Mouse (Mus musculus) embryonic facial prominence, embryonic 15.5 days (tissue): ENCODE data around the gene Tsga13. TPM values are rescaled to one million over a fixed set of nuclear protein-coding genes. Genes with fewer than 3 reads are reported as not detected.

ENCODE experiments used
- ATAC-seq: fragments of 200-750 bp; cut with Nextera tagmentation; 2 replicates; pipeline ENCODE4 v1.8.0; 2017; ENCODE audit warnings: low read depth, moderate TSS enrichment; ENCODE audit not compliant: insufficient number of reproducible peaks, low FRiP score, low TSS enrichment
- H3K27ac ChIP-seq: fragments of 300-500 bp; sonication (generic); replicated peaks from 2 replicates; pipeline ENCODE4 v1.5.1; 2015; ENCODE audit warnings: mild to moderate bottlenecking, inconsistent platforms
- H3K27me3 ChIP-seq: fragments of 300-500 bp; sonication (generic); 2 replicates; pipeline ENCODE4 v1.6.1; 2015; ENCODE audit warnings: inconsistent platforms
- H3K36me3 ChIP-seq: fragments of 300-500 bp; sonication (generic); 2 replicates; pipeline ENCODE4 v1.6.1; 2015; ENCODE audit warnings: mild to moderate bottlenecking, inconsistent platforms
- H3K4me1 ChIP-seq: fragments of 300-500 bp; sonication (generic); 2 replicates; pipeline ENCODE4 v1.6.1; 2015; ENCODE audit warnings: inconsistent platforms
- H3K4me2 ChIP-seq: fragments of 300-500 bp; sonication (generic); replicated peaks from 2 replicates; pipeline ENCODE4 v1.6.1; 2015; ENCODE audit warnings: mild to moderate bottlenecking, inconsistent platforms
- H3K4me3 ChIP-seq: fragments of 300-500 bp; sonication (generic); replicated peaks from 2 replicates; pipeline ENCODE4 v1.5.1; 2015; ENCODE audit warnings: mild to moderate bottlenecking, inconsistent platforms
- H3K9ac ChIP-seq: fragments of 300-500 bp; sonication (generic); 2 replicates; pipeline ENCODE4 v1.6.1; 2015; ENCODE audit warnings: inconsistent platforms
- H3K9me3 ChIP-seq: fragments of 300-500 bp; sonication (generic); replicated peaks from 2 replicates; pipeline ENCODE4 v1.6.1; 2016; ENCODE audit warnings: inconsistent platforms
- WGBS: fragments of 180-500 bp; shearing (Covaris S2); methylation state at CpG from one replicate; pipeline ENCODE4 v1.1.7; 2015; 5-methylcytosine and 5-hydroxymethylcytosine counted together
- polyA plus RNA-seq: library from polyadenylated mRNA; unstranded; fragments of >200 nt; fragmentation: Nextera tagmentation; extraction: Ambion mirVana; gene quantifications from 2 replicates; pipeline ENCODE4 v1.2.1, GENCODE M21; 2015

The Tsga13 gene
- polyA plus RNA-seq, 1 experiment from 2014 or later: not detected

DNA sequence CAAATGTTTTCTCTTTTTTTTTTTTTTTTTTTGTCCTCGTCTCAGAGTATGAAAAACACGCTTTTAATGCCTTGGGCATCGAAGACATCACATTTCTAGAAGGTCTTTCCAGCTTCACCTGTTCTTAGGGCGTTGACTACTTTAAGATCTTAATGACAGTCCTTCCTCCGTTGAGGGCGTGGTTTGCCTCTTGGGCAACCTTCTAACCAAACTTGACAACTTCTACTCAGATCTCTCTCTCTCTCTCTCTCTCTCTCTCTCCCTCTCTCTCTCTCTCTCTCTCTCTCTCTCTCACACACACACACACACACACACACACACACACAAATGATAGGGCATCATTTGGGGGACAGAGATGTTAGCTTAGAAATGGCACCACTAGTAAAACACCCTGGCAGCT is 17.9 kb downstream of the Tsga13 start:
- Histone ChIP-seq H3K9ac (no peak overlapping the region), H3K36me3 (no peaks in the 10 kb centered on the region), H3K4me2 (peak overlapping the region; percentile 57; the same call in 1 of the 2 replicates), H3K9me3 (no peaks in the 10 kb centered on the region), H3K4me1 (peaks cover 9% of the 10 kb centered on the region), H3K27ac (peak overlapping the region; percentile 99; the same call in 1 of the 2 replicates), H3K27me3 (no peaks in the 10 kb centered on the region), H3K4me3 (0 out of 2 replicates have a peak overlapping the region, but pooled peaks have one; percentile 79)
- WGBS: 45% methylated on average over 6 of the region's 6 CpGs
- ATAC-seq: no peak

DNA sequence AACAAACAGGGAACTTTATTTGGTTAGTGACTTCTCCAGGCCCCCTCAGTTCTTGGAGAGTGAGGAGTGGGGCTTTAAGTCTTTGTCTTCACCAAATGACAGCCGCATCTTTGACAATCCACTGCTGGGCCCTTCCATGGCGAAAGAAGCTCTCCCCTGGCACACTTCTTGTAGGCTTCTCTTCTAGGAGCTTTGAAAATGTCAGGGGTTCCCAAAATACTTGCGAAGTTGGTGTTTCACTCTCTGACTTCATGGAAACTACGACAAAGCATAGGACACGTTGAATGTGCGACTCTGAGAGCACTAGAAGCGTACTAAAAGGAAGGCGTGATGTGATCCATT is 18.4 kb downstream of the Tsga13 start:
- H3K27me3 ChIP-seq: no peaks in the 10 kb centered on the region
- H3K27ac ChIP-seq: peak overlapping the region; percentile 99
- ATAC-seq: no peak
- 6% methylated on average over 8 of the region's 8 CpGs for WGBS
- no peaks in the 10 kb centered on the region for H3K9me3 ChIP-seq
- H3K4me1 ChIP-seq: peaks cover 9% of the 10 kb centered on the region
- H3K9ac ChIP-seq: no peak overlapping the region
- no peaks in the 10 kb centered on the region for H3K36me3 ChIP-seq
- H3K4me3 ChIP-seq: peak overlapping the region; percentile 79
- peak overlapping the region; percentile 57 for H3K4me2 ChIP-seq

DNA sequence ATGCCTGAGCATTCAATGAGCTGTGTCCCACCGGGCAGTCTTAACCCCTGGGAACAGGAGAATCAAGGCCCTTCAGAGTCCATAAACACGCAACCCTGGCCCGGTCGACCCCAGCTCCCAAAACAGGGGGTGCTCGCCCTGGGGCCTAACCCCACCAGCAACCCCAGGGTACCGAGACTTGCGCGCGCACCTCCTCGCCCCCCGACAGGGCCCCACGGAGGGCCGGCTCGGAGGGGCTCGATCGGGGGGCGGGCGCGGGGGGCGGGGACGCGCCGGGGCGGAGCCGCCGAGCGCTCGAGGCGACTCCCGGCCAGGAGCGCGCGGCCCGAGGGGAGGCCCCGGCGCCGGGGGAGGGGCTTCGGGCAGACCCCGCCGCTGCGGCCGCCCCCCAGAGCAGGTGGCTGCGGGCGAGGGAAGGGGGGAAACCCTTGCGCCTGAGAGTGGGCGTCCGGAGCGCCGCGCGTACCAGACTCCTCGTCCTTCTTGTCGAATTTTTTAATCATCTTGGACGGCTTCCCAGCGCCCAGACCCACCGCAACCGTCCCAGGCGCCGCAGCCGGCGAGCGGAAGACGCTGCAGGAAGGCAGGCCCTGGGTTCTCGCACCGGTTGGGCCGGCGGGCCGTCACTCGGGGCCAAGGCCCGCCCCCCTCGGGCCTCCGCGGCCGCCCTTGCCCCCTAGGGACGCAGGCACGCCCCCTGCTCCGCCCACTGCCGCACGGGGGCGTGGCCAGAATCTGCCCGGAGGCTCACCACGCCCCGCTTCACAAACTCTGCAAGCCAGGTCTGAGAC is 19.0 kb downstream of the Tsga13 start, which contains the start of gene Copg2:
TSS of gene Copg2 (minus strand) at position 600 of the 791 bp plus-strand sequence.
- Histone ChIP-seq H3K4me1 (peaks cover 9% of the 10 kb centered on the region), H3K9ac (peak within 1 kb of the TSS; percentile 79), H3K36me3 (no peaks in the 10 kb centered on the region), H3K9me3 (no peaks in the 10 kb centered on the region), H3K4me2 (peak within 1 kb of the TSS; percentile 57), H3K27me3 (no peaks in the 10 kb centered on the region), H3K27ac (peak within 1 kb of the TSS; percentile 99), H3K4me3 (peak within 1 kb of the TSS; percentile 79)
- WGBS: under 1% methylated on average over 78 of the region's 83 CpGs
- peak; percentile 98 for ATAC-seq

DNA sequence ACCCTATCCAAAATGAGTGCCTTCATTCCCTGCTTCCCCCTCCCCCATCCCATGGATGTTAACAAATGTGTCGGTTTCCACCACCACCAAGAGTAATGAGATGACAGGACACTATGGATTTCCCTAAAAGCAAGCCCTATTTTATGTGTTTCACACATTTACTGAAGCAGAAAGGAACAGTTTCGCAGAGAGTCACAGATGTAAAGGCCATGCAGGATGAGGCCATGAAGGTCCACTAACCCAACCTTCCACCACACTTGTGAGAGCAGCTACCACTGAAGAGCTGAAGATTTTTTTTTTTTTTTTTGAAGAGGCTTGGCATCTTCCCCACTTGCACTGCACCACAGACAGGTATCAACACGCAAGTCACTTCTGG is 19.6 kb downstream of the Tsga13 start:
- peak overlapping the region; percentile 79 for H3K4me3 ChIP-seq
- ATAC-seq: no peak
- no peaks in the 10 kb centered on the region for H3K27me3 ChIP-seq
- peak overlapping the region; percentile 57 for H3K4me2 ChIP-seq
- 21% methylated on average over 3 of the region's 3 CpGs for WGBS
- no peaks in the 10 kb centered on the region for H3K9me3 ChIP-seq
- peak overlapping the region; percentile 99 for H3K27ac ChIP-seq
- peaks cover 9% of the 10 kb centered on the region for H3K4me1 ChIP-seq
- H3K9ac ChIP-seq: peak overlapping the region; percentile 79
- H3K36me3 ChIP-seq: no peaks in the 10 kb centered on the region

DNA sequence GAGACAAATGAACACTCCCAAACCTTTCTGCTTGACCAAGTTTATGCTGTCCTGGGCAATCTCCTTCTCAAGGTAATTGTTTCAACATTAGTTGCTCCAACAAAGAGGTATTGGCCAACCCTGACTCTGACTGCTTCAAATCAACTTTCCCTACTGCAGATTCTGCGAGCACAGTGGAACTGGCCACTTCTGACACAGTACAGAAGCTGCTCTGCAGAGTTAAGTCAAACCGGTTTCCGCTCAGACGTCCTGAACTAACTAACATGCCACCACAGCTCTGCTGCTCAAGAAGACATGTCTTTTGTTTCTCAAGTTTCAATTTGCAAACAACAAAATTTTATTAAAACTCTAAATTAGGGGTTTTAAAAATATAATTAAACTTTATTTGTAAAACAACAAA is 22.3 kb downstream of the Tsga13 start:
- 0 out of 2 replicates have a peak, but pooled peaks cover 12% of the 10 kb centered on the region for H3K36me3 ChIP-seq
- peaks cover 9% of the 10 kb centered on the region for H3K4me1 ChIP-seq
- no peaks in the 10 kb centered on the region for H3K9me3 ChIP-seq
- no peaks in the 10 kb centered on the region for H3K27me3 ChIP-seq
- no peak overlapping the region for H3K4me2 ChIP-seq
- ATAC-seq: no peak
- no peak overlapping the region for H3K27ac ChIP-seq
- WGBS: 67% methylated on average over 4 of the region's 4 CpGs
- H3K9ac ChIP-seq: no peak overlapping the region
- H3K4me3 ChIP-seq: no peak overlapping the region

DNA sequence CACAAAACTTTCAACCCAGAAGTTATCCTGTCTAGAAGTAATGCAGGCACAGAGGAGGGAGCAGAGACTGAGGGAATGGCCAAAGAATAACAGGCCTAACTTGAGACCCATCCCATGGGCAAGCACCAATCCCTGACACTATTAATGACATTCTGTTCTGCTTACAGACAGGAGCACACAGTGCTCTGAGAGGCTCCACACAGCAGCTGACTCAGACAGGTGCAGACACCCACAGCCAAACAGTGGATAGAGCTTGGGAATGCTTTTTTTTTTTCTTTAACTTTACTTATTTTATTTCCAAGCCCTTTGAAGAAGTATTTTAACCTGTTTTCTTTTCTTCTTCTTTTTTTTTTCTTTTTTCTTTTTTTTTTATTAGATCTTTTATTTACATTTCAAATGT is 23.6 kb downstream of the Tsga13 start:
- H3K9ac ChIP-seq: no peak overlapping the region

DNA sequence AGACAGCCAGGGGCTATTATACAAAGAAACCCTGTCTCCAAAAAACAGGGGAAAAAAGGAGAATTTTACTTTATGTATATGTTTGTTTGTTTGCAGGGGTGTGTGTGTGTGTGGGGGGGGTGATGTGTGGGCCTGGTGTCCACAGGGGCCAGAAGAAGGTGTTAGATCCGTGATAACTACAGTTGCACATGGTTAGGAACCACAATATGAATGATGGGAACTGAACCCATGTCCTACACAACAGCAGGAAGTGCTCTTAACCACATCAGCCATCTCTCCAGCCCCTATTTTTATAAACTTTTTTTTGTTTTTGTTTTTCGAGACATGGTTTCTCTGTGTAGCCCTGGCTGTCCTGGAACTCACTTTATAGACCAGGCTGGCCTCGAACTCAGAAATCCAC is 30.5 kb downstream of the Tsga13 start:
- H3K4me3 ChIP-seq: no peak overlapping the region
- ATAC-seq: no peak
- H3K9me3 ChIP-seq: no peaks in the 10 kb centered on the region
- WGBS: 89% methylated on average over 3 of the region's 3 CpGs
- H3K36me3 ChIP-seq: 0 out of 2 replicates have a peak, but pooled peaks cover 23% of the 10 kb centered on the region
- H3K9ac ChIP-seq: no peak overlapping the region
- H3K4me2 ChIP-seq: no peak overlapping the region
- H3K4me1 ChIP-seq: no peaks in the 10 kb centered on the region
- no peak overlapping the region for H3K27ac ChIP-seq
- H3K27me3 ChIP-seq: no peaks in the 10 kb centered on the region

More for the DNA sequence above, 23.6 kb downstream of the Tsga13 start:
- no peak overlapping the region for H3K4me3 ChIP-seq
- no peak overlapping the region for H3K4me2 ChIP-seq
- H3K27ac ChIP-seq: no peak overlapping the region
- H3K36me3 ChIP-seq: 0 out of 2 replicates have a peak, but pooled peaks cover 12% of the 10 kb centered on the region
- no peaks in the 10 kb centered on the region for H3K9me3 ChIP-seq
- no peaks in the 10 kb centered on the region for H3K27me3 ChIP-seq
- ATAC-seq: no peak
- peaks cover 9% of the 10 kb centered on the region for H3K4me1 ChIP-seq

DNA sequence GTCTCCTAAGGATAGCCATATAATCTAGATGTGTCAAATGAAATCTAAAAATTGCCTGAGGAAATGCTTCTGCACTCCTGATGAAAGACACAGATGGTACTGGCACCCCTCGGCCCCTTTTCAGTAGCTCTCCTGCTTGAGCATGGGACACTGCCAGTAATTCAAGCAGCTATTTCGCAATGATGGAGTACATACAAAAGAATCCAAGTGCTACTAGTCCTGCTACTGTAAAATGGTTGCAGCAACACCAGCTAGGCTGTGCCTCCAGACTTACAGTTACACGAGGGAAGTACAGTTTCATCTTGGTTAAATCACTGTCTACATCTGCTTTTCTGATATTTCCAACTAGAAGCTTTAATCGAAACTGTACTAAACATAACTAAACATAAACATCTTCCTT is 31.9 kb downstream of the Tsga13 start:
- no peak overlapping the region for H3K27ac ChIP-seq
- no peaks in the 10 kb centered on the region for H3K4me1 ChIP-seq
- WGBS: 66% methylated on average over 4 of the region's 4 CpGs
- no peak overlapping the region for H3K9ac ChIP-seq
- H3K36me3 ChIP-seq: 0 out of 2 replicates have a peak, but pooled peaks cover 14% of the 10 kb centered on the region
- no peaks in the 10 kb centered on the region for H3K27me3 ChIP-seq
- H3K4me2 ChIP-seq: no peak overlapping the region
- no peak for ATAC-seq
- H3K4me3 ChIP-seq: no peak overlapping the region
- H3K9me3 ChIP-seq: no peaks in the 10 kb centered on the region

DNA sequence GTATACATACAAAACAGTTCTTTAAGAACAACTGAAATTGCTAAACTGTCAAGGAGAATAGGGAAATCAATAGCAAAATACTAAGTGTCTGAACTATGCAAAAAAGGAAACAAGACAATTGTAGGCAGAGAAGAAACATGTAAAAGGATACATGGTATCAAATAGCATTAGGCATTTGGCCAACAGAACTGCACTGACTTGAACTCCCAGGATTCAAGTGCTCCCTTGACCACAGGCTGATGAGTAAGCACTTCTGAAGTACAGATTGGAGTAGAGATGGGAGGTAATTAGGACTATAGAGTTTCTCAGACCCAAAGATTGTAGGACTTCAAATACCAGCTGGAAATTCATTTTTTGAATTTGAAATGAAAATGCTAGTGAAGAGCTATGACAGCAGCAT is 38.7 kb downstream of the Tsga13 start:
- H3K4me2 ChIP-seq: no peak overlapping the region
- no peaks in the 10 kb centered on the region for H3K27me3 ChIP-seq
- H3K9me3 ChIP-seq: no peaks in the 10 kb centered on the region
- H3K36me3 ChIP-seq: peaks cover 16% of the 10 kb centered on the region; the same call in 1 of the 2 replicates
- no peak overlapping the region for H3K9ac ChIP-seq
- no peaks in the 10 kb centered on the region for H3K4me1 ChIP-seq
- no peak overlapping the region for H3K4me3 ChIP-seq
- no peak for ATAC-seq
- H3K27ac ChIP-seq: no peak overlapping the region

DNA sequence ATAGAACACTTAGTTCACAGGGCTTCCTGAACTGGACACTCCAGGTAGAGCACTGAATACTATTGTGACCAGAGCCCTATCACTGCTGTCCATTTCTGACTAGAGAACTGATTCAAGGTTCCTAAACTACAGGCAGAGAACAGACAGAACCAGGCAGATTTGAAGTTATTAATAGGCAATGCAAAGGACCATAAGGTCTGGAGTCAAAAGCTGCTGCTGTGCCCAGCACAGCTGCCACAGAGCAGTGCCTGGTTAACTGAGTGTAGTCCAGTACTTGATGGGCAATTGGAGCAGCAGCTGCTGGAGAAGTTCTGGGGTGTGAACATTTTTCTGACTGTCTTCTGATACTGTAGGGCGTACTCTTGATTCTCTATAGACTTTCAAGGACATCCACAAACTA is 48.9 kb downstream of the Tsga13 start:
- Histone ChIP-seq H3K27me3 (no peaks in the 10 kb centered on the region), H3K9ac (no peak overlapping the region), H3K9me3 (no peaks in the 10 kb centered on the region), H3K36me3 (no peaks in the 10 kb centered on the region), H3K4me2 (no peak overlapping the region), H3K4me1 (no peaks in the 10 kb centered on the region), H3K4me3 (no peak overlapping the region), H3K27ac (no peak overlapping the region)
- no peak for ATAC-seq
- 88% methylated on average over 1 of the region's 1 CpGs for WGBS

DNA sequence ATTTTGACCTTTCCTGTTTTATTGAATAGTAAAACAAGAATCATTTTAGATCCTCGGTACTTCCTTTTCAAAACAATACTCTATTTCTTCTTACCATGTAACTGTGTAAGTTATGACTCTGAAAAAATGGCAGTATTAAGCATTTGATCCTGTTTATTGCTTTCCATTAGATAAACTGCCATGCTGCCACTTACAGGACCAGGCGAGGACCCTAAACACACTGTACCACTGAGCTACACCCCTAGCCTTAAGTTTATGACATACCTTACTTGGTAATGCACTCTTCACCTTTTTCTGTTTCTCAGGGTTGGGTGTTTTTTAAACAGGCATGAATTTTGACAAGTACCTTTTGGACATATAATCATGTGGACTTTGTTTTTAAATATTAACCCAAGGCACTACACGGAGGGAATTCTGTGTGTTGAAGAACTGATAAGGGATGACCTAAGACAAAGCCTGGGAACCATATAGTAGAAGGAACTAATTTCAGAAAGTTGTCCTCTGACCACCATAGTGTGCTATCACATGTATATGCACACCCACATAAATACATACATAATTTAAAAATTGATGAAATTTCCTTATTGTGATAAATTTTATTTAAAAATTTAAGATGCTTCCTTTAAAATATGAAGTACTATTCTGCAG is 50.2 kb downstream of the Tsga13 start:
- H3K27me3 ChIP-seq: no peaks in the 10 kb centered on the region
- no peak overlapping the region for H3K27ac ChIP-seq
- H3K9me3 ChIP-seq: no peaks in the 10 kb centered on the region
- H3K36me3 ChIP-seq: no peaks in the 10 kb centered on the region
- no peak overlapping the region for H3K4me3 ChIP-seq
- no peak overlapping the region for H3K4me2 ChIP-seq
- H3K9ac ChIP-seq: no peak overlapping the region
- no peaks in the 10 kb centered on the region for H3K4me1 ChIP-seq
- WGBS: 82% methylated on average over 3 of the region's 3 CpGs
- ATAC-seq: no peak
